Mouse (Mus musculus): ENCODE measurements around the gene Ptprs.

- TF ChIP-seq CTCF (IDR thresholded peaks at IDR 0.05; ENCODE audit: insufficient read depth, low read depth, low read length) (no peak), POLR2A (IDR thresholded peaks at IDR 0.05; ENCODE audit: insufficient read depth, low read depth, low read length) (no peak)
These were observed 18.2 kb upstream of the Ptprs start for GRCm38 (mm10) chr17:56494480-56494879.

Measured in olfactory bulb, adult 2 months (tissue).